In genomic region chr4:107731088-107731465, GRCm38 (mm10) we compare ENCODE assay signal across 18 mouse cellular contexts. TPM values are rescaled to one million over a fixed set of nuclear protein-coding genes. Genes with fewer than 3 reads are reported as not detected.
DNase-seq lines count a peak whose midpoint lies in the region; ATAC-seq and TF ChIP-seq lines count a peak whose summit lies in the region.
"Had no signal": no experiment of that assay in that cellular context is flagged by ENCODE, and none has a peak within 500 bp of the region (broad histone marks: within the 10 kb centered on the region; RNA-seq: fewer than 3 reads in every experiment).

No protein-coding gene starts in this region.

- H3K4me2 ChIP-seq in embryonic facial prominence, embryonic 13.5 days: no peak overlapping the region
- H3K4me2 ChIP-seq in forebrain, embryonic 14.5 days (ENCODE audit: low read length): no peak overlapping the region
- no peak overlapping the region for H3K4me2 ChIP-seq in midbrain, embryonic 15.5 days
- H3K4me2 ChIP-seq: limb, embryonic 15.5 days had no signal

- WGBS in embryonic facial prominence, embryonic 13.5 days: 47% methylated on average over 8 of the region's 8 CpGs
- WGBS in forebrain, embryonic 14.5 days: 30% methylated on average over 8 of the region's 8 CpGs
- 41% methylated on average over 8 of the region's 8 CpGs for WGBS in midbrain, embryonic 15.5 days

- H3K4me1 ChIP-seq in embryonic facial prominence, embryonic 13.5 days: peaks cover 31% of the 10 kb centered on the region
- H3K4me1 ChIP-seq in forebrain, embryonic 14.5 days (ENCODE audit: control insufficient read depth, insufficient read depth, low read length): peaks cover 20% of the 10 kb centered on the region
- peaks cover 33% of the 10 kb centered on the region for H3K4me1 ChIP-seq in midbrain, embryonic 15.5 days

- H3K9me3 ChIP-seq in embryonic facial prominence, embryonic 13.5 days: no peaks in the 10 kb centered on the region
- no peaks in the 10 kb centered on the region for H3K9me3 ChIP-seq in forebrain, embryonic 14.5 days (replicated peaks; ENCODE audit: control insufficient read depth, low read length)
- no peaks in the 10 kb centered on the region for H3K9me3 ChIP-seq in midbrain, embryonic 15.5 days
- H3K9me3 ChIP-seq: limb, embryonic 15.5 days had no signal

- 0 out of 2 replicates have a peak overlapping the region, but pooled peaks have one; percentile 49 for H3K9ac ChIP-seq in embryonic facial prominence, embryonic 13.5 days
- peak overlapping the region; percentile 33; the same call in 1 of the 2 replicates for H3K9ac ChIP-seq in forebrain, embryonic 14.5 days (ENCODE audit: low read length)
- no peak overlapping the region for H3K9ac ChIP-seq in midbrain, embryonic 15.5 days
- H3K9ac ChIP-seq: limb, embryonic 15.5 days had no signal

- DNase-seq in layer of hippocampus, adult 2 months (ENCODE audit: low spot score in 2 of 2): no peak
- DNase-seq in layer of hippocampus, postnatal 25 days (ENCODE audit: extremely low spot score in 1 of 2, low spot score in 1 of 2): no peak
- no peak for DNase-seq in forebrain, embryonic 14.5 days (ENCODE audit: low spot score)
- no peak for DNase-seq in gastrocnemius, adult 8-10 months (ENCODE audit: low spot score in 2 of 2)
- no peak for DNase-seq in heart, adult 18-20 months
- DNase-seq in Muller cell, postnatal 12 days (ENCODE audit: inconsistent ontology term): no peak
- DNase-seq: cerebellum, postnatal 14 days; kidney, adult 2 months; kidney, postnatal 25 days; lung, postnatal 14 days; thymus, postnatal 25 days had no signal

- H3K27me3 ChIP-seq in embryonic facial prominence, embryonic 13.5 days: peaks cover 5% of the 10 kb centered on the region; the same call in 1 of the 2 replicates
- no peaks in the 10 kb centered on the region for H3K27me3 ChIP-seq in forebrain, embryonic 14.5 days (replicated peaks; ENCODE audit: control insufficient read depth, insufficient read depth, low read length)
- H3K27me3 ChIP-seq in midbrain, embryonic 15.5 days (replicated peaks): no peaks in the 10 kb centered on the region

- TF ChIP-seq CTCF in layer of hippocampus, adult 2 months (conservative IDR thresholded peaks at IDR 0.05): no peak

- ATAC-seq in embryonic facial prominence, embryonic 13.5 days (ENCODE audit: insufficient number of reproducible peaks, insufficient read depth, low FRiP score, low TSS enrichment, low read depth): no peak
- peak; percentile 53; the same call in 1 of the 2 replicates for ATAC-seq in forebrain, embryonic 14.5 days
- 0 out of 2 replicates have a peak, but pooled peaks have one; percentile 41 for ATAC-seq in midbrain, embryonic 15.5 days (replicated peaks)

- H3K36me3 ChIP-seq in embryonic facial prominence, embryonic 13.5 days: no peaks in the 10 kb centered on the region
- H3K36me3 ChIP-seq in forebrain, embryonic 14.5 days (ENCODE audit: control insufficient read depth, insufficient read depth, low read length): no peaks in the 10 kb centered on the region
- no peaks in the 10 kb centered on the region for H3K36me3 ChIP-seq in midbrain, embryonic 15.5 days (replicated peaks)
- H3K36me3 ChIP-seq: limb, embryonic 15.5 days had no signal

- no peak overlapping the region for H3K4me3 ChIP-seq in layer of hippocampus, adult 2 months
- no peak overlapping the region for H3K4me3 ChIP-seq in embryonic facial prominence, embryonic 13.5 days
- H3K4me3 ChIP-seq in forebrain, embryonic 14.5 days (ENCODE audit: low read depth, low read length): no peak overlapping the region
- H3K4me3 ChIP-seq in midbrain, embryonic 15.5 days: no peak overlapping the region
- H3K4me3 ChIP-seq: limb, embryonic 15.5 days had no signal

- H3K27ac ChIP-seq in layer of hippocampus, adult 2 months: peak overlapping the region; percentile 62
- H3K27ac ChIP-seq in embryonic facial prominence, embryonic 13.5 days: no peak overlapping the region
- H3K27ac ChIP-seq in forebrain, embryonic 14.5 days (ENCODE audit: low read depth, low read length): peak overlapping the region; percentile 15
- H3K27ac ChIP-seq in midbrain, embryonic 15.5 days: peak overlapping the region; percentile 3; the same call in 1 of the 2 replicates
- H3K27ac ChIP-seq: limb, embryonic 15.5 days had no signal

RNA-seq across cellular contexts. Expression of gene Dmrtb1, which starts 47.0 kb away (rescaled TPM):
- under 1 TPM; 0.27 to 0.49 TPM for total RNA-seq in layer of hippocampus, adult 2 months (2021)
- total RNA-seq in layer of hippocampus, postnatal 25 days (2021): under 1 TPM; 0.28 to 0.62 TPM
- polyA plus RNA-seq in embryonic facial prominence, embryonic 13.5 days (2015; fragmentation: Nextera tagmentation; extraction: Ambion mirVana): 0.37 and 1.0 TPM in 2 replicates
- polyA plus RNA-seq in forebrain, embryonic 14.5 days (2014; fragmentation: Nextera tagmentation; extraction: Ambion mirVana): 24.3 and 30.6 TPM in 2 replicates
- polyA plus RNA-seq in midbrain, embryonic 15.5 days (2015; fragmentation: Nextera tagmentation; extraction: Ambion mirVana): 52.0 and 58.2 TPM in 2 replicates
- total RNA-seq in gastrocnemius, adult 8-10 months (2022): not detected
- total RNA-seq in heart, adult 18-20 months (2021): not detected
- total RNA-seq: gastrocnemius, adult 18-20 months; megakaryocyte-erythroid progenitor cell, adult 5-6 weeks had no signal
- polyA plus RNA-seq: heart, embryonic 14.5 days; liver, embryonic 16.5 days had no signal
